Mouse (Mus musculus): ENCODE results near the gene Mrtfa. TPM values are rescaled to one million over a fixed set of nuclear protein-coding genes. Genes with fewer than 3 reads are reported as not detected.

The Mrtfa gene
- total RNA-seq, 2 experiments from 2014 or later, result 17.6 to 27.3 TPM

- ATAC-seq (replicated peaks; ENCODE audit: poor library complexity), result no peak
Observed at GRCm38 (mm10) chr15:81198447-81198846, 7.9 kb upstream of the Mrtfa start.

DNA sequence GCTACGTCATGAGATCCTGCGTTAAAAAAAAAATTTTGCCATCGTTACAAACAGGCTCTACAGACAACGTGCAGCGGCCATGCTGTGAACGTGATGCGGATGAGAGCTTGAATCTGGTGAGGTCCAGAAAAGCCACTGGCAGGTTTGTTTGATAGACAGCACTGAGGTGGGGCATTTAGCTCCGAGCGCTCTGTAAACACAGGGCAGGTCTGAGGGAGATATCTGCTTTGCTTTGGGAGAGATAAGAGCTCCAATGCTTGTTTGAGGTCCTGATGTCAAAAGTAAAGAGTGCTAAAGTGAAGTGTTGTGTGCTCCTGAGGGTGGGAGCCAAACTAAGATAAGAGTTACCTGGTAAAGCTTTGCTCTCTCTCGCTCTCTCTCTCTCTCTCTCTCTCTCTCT, 6.6 kb upstream of the Mrtfa start:
- ATAC-seq (replicated peaks; ENCODE audit: poor library complexity), result 0 out of 2 replicates have a peak, but pooled peaks have one; percentile 23

- ATAC-seq (replicated peaks; ENCODE audit: poor library complexity), result no peak
Observed at GRCm38 (mm10) chr15:81195447-81195846, 4.9 kb upstream of the Mrtfa start.

DNA sequence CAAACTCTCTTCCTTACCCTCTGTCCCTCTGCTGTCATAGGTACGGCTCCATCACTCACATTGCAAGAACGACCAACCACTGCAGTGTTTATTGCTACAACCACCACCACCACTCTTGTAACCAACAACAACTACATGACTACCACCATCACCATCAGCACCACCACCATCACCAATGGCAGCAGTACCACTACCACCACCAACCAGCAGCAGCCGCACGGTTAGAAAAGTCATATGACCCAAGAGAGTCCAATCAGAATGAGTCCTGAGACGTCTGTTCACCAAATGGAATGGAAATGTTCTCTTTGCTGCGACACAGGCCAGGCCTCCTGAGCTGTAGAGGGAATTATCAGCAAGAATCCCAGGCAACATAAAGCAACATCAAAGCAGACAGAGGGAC, 4.2 kb upstream of the Mrtfa start:
- ATAC-seq (replicated peaks; ENCODE audit: poor library complexity), result no peak

GRCm38 (mm10) chr15:81192858-81193257, 2.3 kb upstream of the Mrtfa start:
- ATAC-seq (replicated peaks; ENCODE audit: poor library complexity), result no peak

DNA sequence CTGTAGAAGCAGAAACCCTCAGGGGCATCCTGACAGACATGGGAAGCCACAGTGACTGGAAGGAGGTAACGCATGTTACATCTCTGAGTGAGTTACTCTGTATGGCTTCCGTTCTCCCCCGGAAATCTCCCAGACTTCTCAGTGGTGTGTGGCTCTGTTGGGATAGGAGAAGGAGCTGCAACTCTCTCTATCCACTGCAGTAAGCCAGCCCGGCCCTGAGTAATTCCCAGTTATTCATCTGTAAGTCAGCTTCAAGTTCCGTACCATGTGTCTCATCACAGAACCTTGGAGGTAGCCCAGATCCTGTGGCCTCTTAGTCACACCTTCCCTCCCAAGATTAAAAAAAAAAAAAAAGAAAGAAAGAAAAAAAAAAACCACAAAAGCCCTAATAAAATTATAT, 1.8 kb upstream of the Mrtfa start:
- no peak for ATAC-seq (replicated peaks; ENCODE audit: poor library complexity)

GRCm38 (mm10) chr15:81191303-81191702, 746 bp upstream of the Mrtfa start:
- ATAC-seq (replicated peaks; ENCODE audit: poor library complexity), result no peak

GRCm38 (mm10) chr15:81190011-81190629, 437 bp downstream of the Mrtfa start:
- ATAC-seq (replicated peaks; ENCODE audit: poor library complexity), result peak; percentile 23; the same call in 1 of the 2 replicates

- no peak for ATAC-seq (replicated peaks; ENCODE audit: poor library complexity)
Observed at GRCm38 (mm10) chr15:81189061-81189460, 1.5 kb downstream of the Mrtfa start.

- ATAC-seq (replicated peaks; ENCODE audit: poor library complexity), result no peak
Observed at GRCm38 (mm10) chr15:81184913-81185312, 5.6 kb downstream of the Mrtfa start.

DNA sequence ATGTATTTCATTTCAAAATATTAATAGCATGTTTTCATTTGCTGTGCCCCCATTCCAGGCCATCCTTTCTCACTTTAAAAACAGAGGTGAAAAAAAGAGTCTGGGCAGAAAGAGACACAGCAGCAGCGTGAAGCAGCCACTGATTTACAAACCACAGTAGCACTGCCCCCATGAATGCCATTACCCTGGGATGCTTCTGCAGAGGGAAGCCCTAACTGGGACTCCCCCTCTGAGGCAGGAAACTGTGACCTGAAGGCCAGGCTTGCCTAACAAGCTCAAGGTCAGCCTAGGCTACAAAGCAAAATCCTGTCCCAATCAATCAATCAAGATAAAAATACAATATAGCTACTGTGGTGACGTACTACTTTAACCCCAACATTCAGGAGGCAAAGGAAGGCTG, 9.3 kb downstream of the Mrtfa start:
- no peak for ATAC-seq (replicated peaks; ENCODE audit: poor library complexity)

GRCm38 (mm10) chr15:81179523-81179922, 11.0 kb downstream of the Mrtfa start:
- no peak for ATAC-seq (replicated peaks; ENCODE audit: poor library complexity)

- no peak for ATAC-seq (replicated peaks; ENCODE audit: poor library complexity)
Observed at GRCm38 (mm10) chr15:81178703-81179102, 11.9 kb downstream of the Mrtfa start.

DNA sequence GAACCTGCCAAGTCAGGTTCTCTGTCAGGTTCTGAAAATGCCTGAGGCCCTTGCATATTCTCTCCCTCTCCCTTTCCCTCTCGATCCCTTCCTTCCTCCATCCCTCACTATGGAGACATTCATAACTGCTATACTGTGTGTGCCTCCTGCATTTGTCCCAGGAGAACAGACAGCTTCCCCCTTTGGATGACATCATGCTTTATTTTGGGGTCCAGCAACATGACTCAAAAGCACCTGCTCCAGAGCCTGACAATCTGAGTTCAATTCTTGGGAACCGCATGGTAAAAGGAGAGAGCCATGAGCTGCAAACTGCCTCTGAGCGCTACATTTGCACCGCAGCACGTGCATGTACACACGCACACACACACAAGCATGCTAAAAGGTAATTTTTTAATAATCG, 12.7 kb downstream of the Mrtfa start:
- ATAC-seq (replicated peaks; ENCODE audit: poor library complexity), result no peak

GRCm38 (mm10) chr15:81175633-81176032, 14.9 kb downstream of the Mrtfa start:
- ATAC-seq (replicated peaks; ENCODE audit: poor library complexity), result no peak

GRCm38 (mm10) chr15:81172259-81172658, 18.3 kb downstream of the Mrtfa start:
- no peak for ATAC-seq (replicated peaks; ENCODE audit: poor library complexity)

GRCm38 (mm10) chr15:81168735-81169134, 21.8 kb downstream of the Mrtfa start:
- no peak for ATAC-seq (replicated peaks; ENCODE audit: poor library complexity)

- no peak for ATAC-seq (replicated peaks; ENCODE audit: poor library complexity)
Observed at GRCm38 (mm10) chr15:81167831-81168230, 22.7 kb downstream of the Mrtfa start.

DNA sequence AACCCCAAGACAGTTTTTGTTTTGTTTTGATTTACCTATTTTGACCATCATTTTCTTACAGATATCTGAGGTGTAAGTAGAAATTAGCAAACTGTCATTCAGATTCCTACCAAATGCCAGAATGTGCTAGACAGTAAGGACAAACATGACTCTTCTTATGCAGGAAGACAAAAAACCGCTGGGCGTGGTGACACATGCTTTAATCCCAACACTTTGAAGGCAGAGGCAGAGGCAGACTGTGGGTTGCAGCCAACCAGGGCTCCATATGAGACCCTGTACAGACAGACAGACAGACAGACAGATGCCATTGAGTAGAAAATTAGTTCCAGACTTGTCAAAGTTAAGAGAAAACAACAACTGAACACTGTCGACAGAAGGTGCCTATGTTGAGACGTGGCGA, 24.3 kb downstream of the Mrtfa start:
- no peak for ATAC-seq (replicated peaks; ENCODE audit: poor library complexity)

DNA sequence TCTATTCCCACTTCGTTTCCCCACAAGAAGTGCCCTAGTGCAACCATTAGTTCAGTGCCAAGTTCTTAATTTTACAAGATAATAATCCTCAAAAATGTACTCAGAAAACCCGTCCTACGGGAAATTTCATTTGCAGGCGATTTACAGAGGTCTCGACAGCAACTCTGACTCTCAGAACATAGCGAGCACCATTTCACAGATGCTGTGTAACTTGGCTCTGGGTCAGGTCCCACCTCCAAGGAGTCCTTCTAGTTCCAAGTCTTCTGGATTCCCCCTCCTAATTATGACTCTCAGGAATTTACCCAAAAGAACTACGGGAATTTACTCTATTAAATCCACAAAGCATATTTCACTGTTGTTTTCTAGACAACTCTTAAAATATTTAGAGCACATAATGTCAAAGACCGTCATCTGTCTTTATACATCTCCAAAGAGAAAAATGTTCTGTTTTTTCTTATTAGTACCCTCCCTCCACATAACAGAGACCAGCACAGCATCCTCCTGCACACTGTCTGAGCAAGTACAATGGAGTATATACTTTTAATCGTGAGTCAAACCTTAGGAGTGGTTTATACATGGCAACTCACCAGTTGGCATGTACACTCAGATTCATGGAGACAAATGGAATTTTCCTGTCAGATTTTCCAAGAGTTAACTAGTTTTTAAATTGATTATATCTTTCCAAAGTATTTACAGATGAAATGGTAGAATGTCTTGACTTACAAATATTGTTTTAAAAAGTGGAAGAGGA, 25.8 kb downstream of the Mrtfa start:
- no peak for ATAC-seq (replicated peaks; ENCODE audit: poor library complexity)

- ATAC-seq (replicated peaks; ENCODE audit: poor library complexity), result no peak
Observed at GRCm38 (mm10) chr15:81161571-81161970, 29.0 kb downstream of the Mrtfa start.

GRCm38 (mm10) chr15:81160677-81161076, 29.9 kb downstream of the Mrtfa start:
- no peak for ATAC-seq (replicated peaks; ENCODE audit: poor library complexity)

DNA sequence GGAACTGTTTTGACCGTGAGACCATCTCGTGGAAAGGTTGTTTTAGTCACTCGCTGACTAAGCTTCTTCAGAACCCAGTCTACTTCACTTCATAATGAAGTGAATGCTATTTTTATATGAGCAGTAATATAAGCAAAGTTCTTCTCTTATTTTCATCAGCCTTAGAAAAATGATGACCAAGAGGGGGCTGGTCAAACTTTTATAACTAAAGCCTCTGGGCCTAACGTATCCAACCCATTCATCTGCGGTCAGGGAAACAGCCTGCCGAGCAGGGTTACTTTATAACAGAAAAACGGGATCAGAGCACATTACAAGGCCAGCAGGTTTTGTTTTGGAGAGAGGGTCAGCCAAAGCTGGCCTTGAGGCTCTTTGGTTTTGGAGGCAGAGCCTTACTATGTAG, 31.3 kb downstream of the Mrtfa start:
- no peak for ATAC-seq (replicated peaks; ENCODE audit: poor library complexity)
